Mouse (Mus musculus): ENCODE results near the gene Tmem136.
"Not testable (repeated sequence)": the region's sequence is repeated elsewhere in the genome, so short reads cannot be mapped to it uniquely, and the experiment has no call there.

Gene Tmem136

GRCm38 (mm10) chr9:43116134-43116996 lies at the start of gene Tmem136:
Tmem136 (minus strand) TSS chr9:43116570.
- peak; percentile 89 for ATAC-seq (ENCODE audit: low TSS enrichment)

GRCm38 (mm10) chr9:43155960-43156359 lies 39.6 kb upstream of the Tmem136 start:
- ATAC-seq (ENCODE audit: low TSS enrichment) = no peak

- ATAC-seq (ENCODE audit: low TSS enrichment) = no peak
Measured at GRCm38 (mm10) chr9:43151779-43152178, 35.4 kb upstream of the Tmem136 start.

- ATAC-seq (ENCODE audit: low TSS enrichment) = no peak
Measured at GRCm38 (mm10) chr9:43150957-43151356, 34.6 kb upstream of the Tmem136 start.

- ATAC-seq (ENCODE audit: low TSS enrichment) = peak; percentile 74
Measured at GRCm38 (mm10) chr9:43150075-43150474, 33.7 kb upstream of the Tmem136 start.

GRCm38 (mm10) chr9:43149498-43149897 lies 33.1 kb upstream of the Tmem136 start:
- peak; percentile 81 for ATAC-seq (ENCODE audit: low TSS enrichment)

- no peak for ATAC-seq (ENCODE audit: low TSS enrichment)
Measured at GRCm38 (mm10) chr9:43145196-43145595, 28.8 kb upstream of the Tmem136 start.

- ATAC-seq (ENCODE audit: low TSS enrichment) = peak; percentile 55; the same call in 1 of the 2 replicates
Measured at GRCm38 (mm10) chr9:43144206-43144810, 27.9 kb upstream of the Tmem136 start.

GRCm38 (mm10) chr9:43141839-43142238 lies 25.5 kb upstream of the Tmem136 start:
- ATAC-seq (ENCODE audit: low TSS enrichment) = peak; percentile 72

- ATAC-seq (ENCODE audit: low TSS enrichment) = peak; percentile 99
Measured at GRCm38 (mm10) chr9:43133525-43133924, 17.2 kb upstream of the Tmem136 start.

GRCm38 (mm10) chr9:43132380-43132779 lies 16.0 kb upstream of the Tmem136 start:
- ATAC-seq (ENCODE audit: low TSS enrichment) = no peak

- no peak for ATAC-seq (ENCODE audit: low TSS enrichment)
Measured at GRCm38 (mm10) chr9:43131940-43132339, 15.6 kb upstream of the Tmem136 start.

- no peak for ATAC-seq (ENCODE audit: low TSS enrichment)
Measured at GRCm38 (mm10) chr9:43130684-43131083, 14.3 kb upstream of the Tmem136 start.

GRCm38 (mm10) chr9:43127101-43127787 lies 10.9 kb upstream of the Tmem136 start:
- peak; percentile 72 for ATAC-seq (ENCODE audit: low TSS enrichment)

GRCm38 (mm10) chr9:43122379-43122778 lies 6.0 kb upstream of the Tmem136 start:
- no peak for ATAC-seq (ENCODE audit: low TSS enrichment)

- not testable (repeated sequence) for ATAC-seq (ENCODE audit: low TSS enrichment)
Measured at GRCm38 (mm10) chr9:43121948-43122347, 5.6 kb upstream of the Tmem136 start.

GRCm38 (mm10) chr9:43116997-43117336 lies 597 bp upstream of the Tmem136 start:
- no peak for ATAC-seq (ENCODE audit: low TSS enrichment)

- peak; percentile 21; the same call in 1 of the 2 replicates for ATAC-seq (ENCODE audit: low TSS enrichment)
Measured at GRCm38 (mm10) chr9:43115431-43116133, 788 bp downstream of the Tmem136 start.

GRCm38 (mm10) chr9:43114833-43115232 lies 1.5 kb downstream of the Tmem136 start:
- ATAC-seq (ENCODE audit: low TSS enrichment) = no peak

GRCm38 (mm10) chr9:43110286-43110980 lies 5.9 kb downstream of the Tmem136 start:
- ATAC-seq (ENCODE audit: low TSS enrichment) = no peak

- no peak for ATAC-seq (ENCODE audit: low TSS enrichment)
Measured at GRCm38 (mm10) chr9:43109125-43109524, 7.2 kb downstream of the Tmem136 start.

Data from frontal cortex, adult (tissue).